Mouse (Mus musculus): ENCODE data around the gene Vipr1. TPM values are rescaled to one million over a fixed set of nuclear protein-coding genes. Genes with fewer than 3 reads are reported as not detected.

The Vipr1 gene
- polyA plus RNA-seq, 1 experiment from 2014 or later, result 0.44 TPM

DNA sequence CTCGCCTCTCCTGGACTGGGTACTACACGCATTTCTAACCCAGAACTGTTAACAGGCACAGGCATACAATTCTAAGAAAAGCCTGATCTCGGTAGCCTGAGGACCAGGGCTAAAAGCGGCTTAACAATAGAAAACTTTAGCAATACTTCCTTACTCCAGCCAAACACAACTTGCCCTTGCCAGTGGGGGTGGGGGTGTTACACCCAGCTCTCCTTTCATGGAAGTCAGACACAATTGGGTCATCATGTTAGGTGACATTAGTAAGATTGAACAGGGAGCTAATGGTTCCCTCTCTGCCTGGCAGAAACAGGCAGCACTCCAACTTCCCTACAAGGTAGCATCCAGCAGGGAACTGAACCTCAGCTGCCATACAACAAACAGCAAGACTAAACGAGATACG, 33.1 kb upstream of the Vipr1 start:
- H3K36me3 ChIP-seq, result no peaks in the 10 kb centered on the region
- no peak overlapping the region for H3K4me3 ChIP-seq
- H3K4me2 ChIP-seq (replicated peaks), result no peak overlapping the region
- WGBS, result 72% methylated on average over 6 of the region's 6 CpGs
- no peaks in the 10 kb centered on the region for H3K27me3 ChIP-seq
- H3K9me3 ChIP-seq (replicated peaks), result no peaks in the 10 kb centered on the region
- no peak overlapping the region for H3K27ac ChIP-seq
- peaks cover 8% of the 10 kb centered on the region; the same call in 1 of the 2 replicates for H3K4me1 ChIP-seq
- ATAC-seq (ENCODE audit: low FRiP score), result no peak
- H3K9ac ChIP-seq, result no peak overlapping the region

DNA sequence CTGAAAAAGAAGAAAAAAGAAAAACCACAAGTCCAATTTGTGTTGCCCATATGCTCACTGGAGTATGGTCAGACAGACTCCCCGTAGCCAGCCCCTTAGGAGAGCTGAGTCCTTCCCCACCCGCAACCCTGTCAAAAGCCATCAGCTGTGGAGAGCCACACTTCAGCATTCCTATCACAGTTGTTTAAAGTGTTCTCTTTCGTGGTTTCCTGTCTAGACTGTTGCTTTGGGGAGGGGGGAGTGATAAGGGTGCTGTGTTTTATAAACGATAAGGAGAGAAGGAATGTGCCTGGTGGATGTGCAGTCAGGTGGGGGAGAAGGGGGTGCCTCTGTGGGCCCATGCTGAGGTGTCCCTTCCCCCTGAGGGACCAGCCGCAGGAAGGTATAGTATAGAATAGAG, 29.3 kb upstream of the Vipr1 start:
- H3K27ac ChIP-seq, result no peak overlapping the region
- no peaks in the 10 kb centered on the region for H3K36me3 ChIP-seq
- no peak overlapping the region for H3K4me2 ChIP-seq (replicated peaks)
- peaks cover 8% of the 10 kb centered on the region; the same call in 1 of the 2 replicates for H3K4me1 ChIP-seq
- no peak for ATAC-seq (ENCODE audit: low FRiP score)
- H3K9me3 ChIP-seq (replicated peaks), result no peaks in the 10 kb centered on the region
- WGBS, result 69% methylated on average over 4 of the region's 5 CpGs
- no peak overlapping the region for H3K9ac ChIP-seq
- peaks cover 2% of the 10 kb centered on the region; the same call in 1 of the 2 replicates for H3K27me3 ChIP-seq
- H3K4me3 ChIP-seq, result no peak overlapping the region

DNA sequence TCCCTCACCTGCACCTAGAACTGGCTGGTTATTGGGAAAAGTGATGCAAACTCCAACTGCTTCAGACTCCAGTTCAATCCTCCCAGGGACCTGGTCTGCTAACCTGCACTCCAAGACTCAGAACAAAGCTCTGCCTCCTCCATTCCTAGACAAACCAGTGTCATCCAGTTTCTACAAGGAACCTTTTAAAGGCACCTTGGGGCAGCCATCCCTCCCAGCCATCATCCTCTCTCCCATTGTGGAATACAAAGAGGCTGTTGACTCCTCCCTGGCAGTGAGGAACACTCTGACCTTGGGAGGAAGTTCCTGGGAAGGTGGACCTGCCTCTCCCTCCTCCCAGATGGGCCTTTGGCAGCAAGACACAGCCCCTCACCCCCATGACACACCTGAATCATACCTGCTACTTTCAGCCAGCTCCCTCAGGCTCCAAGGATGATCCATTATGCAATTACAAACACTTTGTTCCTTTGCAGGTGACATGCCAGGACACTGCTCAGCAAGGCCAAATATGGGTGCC, 28.2 kb upstream of the Vipr1 start:
- Histone ChIP-seq H3K9me3 (replicated peaks) (no peaks in the 10 kb centered on the region), H3K27ac (no peak overlapping the region), H3K9ac (no peak overlapping the region), H3K27me3 (peaks cover 2% of the 10 kb centered on the region; the same call in 1 of the 2 replicates), H3K4me1 (peaks cover 8% of the 10 kb centered on the region; the same call in 1 of the 2 replicates), H3K36me3 (no peaks in the 10 kb centered on the region), H3K4me3 (no peak overlapping the region), H3K4me2 (replicated peaks) (no peak overlapping the region)
- no peak for ATAC-seq (ENCODE audit: low FRiP score)

DNA sequence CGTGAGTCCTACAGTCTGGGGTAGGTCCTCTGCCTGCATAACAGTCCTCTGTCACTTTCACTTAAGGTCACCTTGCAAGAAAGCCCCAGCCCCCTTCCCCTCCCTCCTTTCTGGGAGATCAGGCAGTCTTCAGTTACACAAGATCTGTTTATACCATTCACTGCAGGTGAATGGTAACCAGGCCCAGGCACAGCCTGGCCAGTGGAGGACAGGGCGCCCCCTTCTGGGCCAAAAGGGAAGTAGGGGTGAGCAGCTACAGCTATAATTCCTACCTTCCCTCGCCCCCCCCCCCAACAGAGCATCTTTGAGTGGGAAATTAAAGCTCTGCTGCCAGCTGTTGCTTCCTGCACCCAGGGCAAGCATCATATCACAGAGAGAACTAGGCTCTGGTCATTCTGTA, 26.0 kb upstream of the Vipr1 start:
- no peak for ATAC-seq (ENCODE audit: low FRiP score)
- no peak overlapping the region for H3K4me2 ChIP-seq (replicated peaks)
- H3K4me1 ChIP-seq, result peaks cover 8% of the 10 kb centered on the region; the same call in 1 of the 2 replicates
- 56% methylated on average over 3 of the region's 3 CpGs for WGBS
- H3K36me3 ChIP-seq, result no peaks in the 10 kb centered on the region
- H3K27me3 ChIP-seq, result peaks cover 7% of the 10 kb centered on the region
- H3K27ac ChIP-seq, result no peak overlapping the region
- no peak overlapping the region; the same call in 1 of the 2 replicates for H3K9ac ChIP-seq
- no peaks in the 10 kb centered on the region for H3K9me3 ChIP-seq (replicated peaks)
- H3K4me3 ChIP-seq, result no peak overlapping the region

DNA sequence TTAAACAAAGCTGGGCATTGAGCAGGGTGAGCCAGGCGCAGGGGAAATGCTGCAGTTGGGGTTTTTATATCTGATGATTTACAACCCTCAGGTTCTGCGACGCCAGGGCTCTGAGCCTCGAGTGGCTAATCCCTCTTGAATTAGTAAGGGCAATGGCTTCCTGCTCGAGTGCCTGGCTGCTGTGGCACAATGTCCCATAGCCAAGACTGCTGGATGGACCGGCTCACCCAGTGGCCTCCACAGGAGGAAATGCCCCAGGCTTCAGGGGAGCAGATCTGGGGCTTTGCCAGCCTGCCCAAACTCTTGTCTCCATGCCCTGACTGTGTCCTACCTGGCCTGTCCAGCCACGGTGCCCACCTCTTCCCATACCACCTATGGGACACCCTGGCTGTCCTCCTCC, 23.1 kb upstream of the Vipr1 start:
- 66% methylated on average over 7 of the region's 7 CpGs for WGBS
- no peak overlapping the region for H3K9ac ChIP-seq
- no peaks in the 10 kb centered on the region for H3K36me3 ChIP-seq
- H3K4me3 ChIP-seq, result no peak overlapping the region
- no peaks in the 10 kb centered on the region for H3K4me1 ChIP-seq
- ATAC-seq (ENCODE audit: low FRiP score), result no peak
- H3K27me3 ChIP-seq, result peaks cover 7% of the 10 kb centered on the region
- H3K4me2 ChIP-seq (replicated peaks), result no peak overlapping the region
- H3K9me3 ChIP-seq (replicated peaks), result no peaks in the 10 kb centered on the region
- H3K27ac ChIP-seq, result no peak overlapping the region

DNA sequence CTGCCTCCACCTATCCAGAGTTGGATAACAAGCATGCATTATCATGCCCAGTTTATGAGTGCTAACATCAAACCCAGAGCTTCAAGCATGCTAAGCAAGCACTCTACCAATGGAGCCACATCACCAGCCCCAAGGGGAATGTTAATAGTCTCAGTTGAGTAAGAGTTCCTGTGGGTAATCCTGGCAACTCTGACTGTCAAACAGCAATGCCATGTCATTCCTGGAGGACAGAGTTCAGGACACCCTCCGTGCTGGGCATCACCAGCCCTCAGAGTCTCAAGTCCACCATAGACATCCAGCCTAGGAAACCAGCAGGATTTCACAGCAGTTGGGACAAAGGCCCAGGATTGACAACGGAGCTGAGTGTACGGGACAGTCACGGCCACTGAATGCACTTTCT, 19.3 kb upstream of the Vipr1 start:
- H3K4me1 ChIP-seq, result no peaks in the 10 kb centered on the region
- H3K27me3 ChIP-seq, result peaks cover 4% of the 10 kb centered on the region; the same call in 1 of the 2 replicates
- 80% methylated on average over 4 of the region's 4 CpGs for WGBS
- no peak for ATAC-seq (ENCODE audit: low FRiP score)
- no peak overlapping the region for H3K9ac ChIP-seq
- H3K4me2 ChIP-seq (replicated peaks), result no peak overlapping the region
- H3K36me3 ChIP-seq, result no peaks in the 10 kb centered on the region
- no peaks in the 10 kb centered on the region for H3K9me3 ChIP-seq (replicated peaks)
- no peak overlapping the region for H3K4me3 ChIP-seq
- H3K27ac ChIP-seq, result no peak overlapping the region

DNA sequence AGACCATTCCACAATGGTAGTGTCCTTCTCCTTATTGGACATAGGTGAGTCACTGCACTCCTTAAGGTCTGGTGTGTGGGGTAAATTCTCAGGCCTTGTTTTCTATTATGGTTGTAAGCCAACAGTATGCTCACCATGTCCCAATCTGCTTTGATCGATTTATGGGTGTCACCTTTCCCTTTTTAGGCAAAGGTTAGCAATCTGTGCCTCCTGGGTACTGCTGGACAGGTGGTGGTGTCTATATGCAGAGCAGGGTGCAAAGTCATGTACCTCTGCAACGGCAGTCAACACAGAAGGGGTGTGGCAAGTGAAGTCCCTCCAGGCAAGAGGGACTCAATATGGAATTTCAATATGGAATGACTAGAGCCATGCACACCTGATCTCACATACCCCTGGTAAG, 17.6 kb upstream of the Vipr1 start:
- no peak overlapping the region for H3K27ac ChIP-seq
- no peak for ATAC-seq (ENCODE audit: low FRiP score)
- no peak overlapping the region for H3K4me3 ChIP-seq
- 85% methylated on average over 2 of the region's 2 CpGs for WGBS
- H3K27me3 ChIP-seq, result no peaks in the 10 kb centered on the region
- H3K36me3 ChIP-seq, result no peaks in the 10 kb centered on the region
- no peak overlapping the region for H3K9ac ChIP-seq
- H3K9me3 ChIP-seq (replicated peaks), result no peaks in the 10 kb centered on the region
- H3K4me2 ChIP-seq (replicated peaks), result no peak overlapping the region
- H3K4me1 ChIP-seq, result no peaks in the 10 kb centered on the region

DNA sequence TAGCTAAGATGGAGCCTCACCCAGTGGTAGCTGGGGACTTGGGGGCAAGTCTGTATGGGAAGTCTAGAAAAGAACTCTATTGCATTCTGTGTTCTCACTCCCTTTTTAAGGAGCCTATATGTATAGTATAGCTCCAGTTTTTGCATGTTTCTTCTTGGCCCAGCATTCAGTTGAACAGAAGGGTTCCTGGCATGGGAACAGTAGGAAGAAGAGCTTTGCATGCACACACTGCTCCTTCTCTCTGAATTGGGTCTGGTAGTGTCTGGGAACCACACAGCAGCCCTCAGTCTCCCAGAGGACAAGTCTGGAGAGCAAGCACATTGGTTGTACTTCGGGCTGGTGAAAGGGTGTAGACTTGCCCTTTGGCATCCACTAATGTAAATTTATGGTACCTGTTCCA, 11.9 kb upstream of the Vipr1 start:
- H3K27ac ChIP-seq, result no peak overlapping the region
- H3K4me2 ChIP-seq (replicated peaks), result no peak overlapping the region
- H3K4me3 ChIP-seq, result no peak overlapping the region
- no peak overlapping the region for H3K9ac ChIP-seq
- WGBS, result 73% methylated on average over 1 of the region's 1 CpGs
- H3K27me3 ChIP-seq, result no peaks in the 10 kb centered on the region; the same call in 1 of the 2 replicates
- no peaks in the 10 kb centered on the region for H3K9me3 ChIP-seq (replicated peaks)
- no peak for ATAC-seq (ENCODE audit: low FRiP score)
- no peaks in the 10 kb centered on the region for H3K36me3 ChIP-seq
- H3K4me1 ChIP-seq, result no peaks in the 10 kb centered on the region

DNA sequence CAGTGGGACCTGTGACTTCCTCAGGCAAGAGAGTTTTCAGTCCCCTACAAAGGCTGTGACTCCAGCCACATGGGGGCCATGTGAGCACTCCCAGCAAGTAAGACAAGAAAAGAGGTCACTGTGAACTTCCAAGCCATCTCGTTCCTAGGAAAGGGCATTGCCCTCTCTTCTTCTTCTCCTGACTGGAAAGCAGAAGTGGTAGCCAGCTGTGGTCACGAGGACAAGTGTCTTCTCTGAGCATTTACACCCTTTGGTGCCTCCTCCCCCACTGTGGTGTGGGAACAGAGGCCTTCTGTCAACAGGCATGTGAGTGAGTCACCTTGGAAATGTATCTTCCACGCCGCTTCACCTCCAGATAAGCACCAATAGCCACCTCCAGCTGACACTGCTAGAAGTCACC, 10.6 kb upstream of the Vipr1 start:
- Histone ChIP-seq H3K9me3 (replicated peaks) (no peaks in the 10 kb centered on the region), H3K4me2 (replicated peaks) (no peak overlapping the region), H3K27ac (no peak overlapping the region), H3K9ac (no peak overlapping the region), H3K27me3 (peaks cover 11% of the 10 kb centered on the region), H3K4me3 (no peak overlapping the region), H3K4me1 (no peaks in the 10 kb centered on the region), H3K36me3 (no peaks in the 10 kb centered on the region)
- 65% methylated on average over 4 of the region's 4 CpGs for WGBS
- ATAC-seq (ENCODE audit: low FRiP score), result no peak

DNA sequence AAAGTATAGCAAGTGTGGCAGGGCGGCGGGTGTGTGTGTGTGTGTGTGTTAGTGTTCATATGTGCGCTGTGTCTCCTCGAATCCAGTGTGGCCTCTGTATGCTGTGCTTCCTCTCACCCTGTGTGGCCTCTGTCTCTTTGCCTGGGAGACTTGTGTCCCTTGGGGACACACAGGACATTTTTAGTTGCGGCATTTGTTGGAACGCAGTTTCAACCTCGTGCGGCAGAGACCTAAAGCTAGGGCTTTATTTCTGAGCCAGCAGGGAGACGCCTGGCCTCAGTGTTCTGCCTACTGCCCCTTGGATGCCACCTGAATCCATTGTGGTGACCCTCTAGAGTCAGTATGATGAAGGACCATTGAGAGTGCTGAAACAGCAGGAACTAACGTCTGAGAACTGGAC, 9.6 kb upstream of the Vipr1 start:
- Histone ChIP-seq H3K4me1 (no peaks in the 10 kb centered on the region), H3K9ac (no peak overlapping the region), H3K36me3 (no peaks in the 10 kb centered on the region), H3K27ac (no peak overlapping the region), H3K4me2 (replicated peaks) (no peak overlapping the region), H3K4me3 (no peak overlapping the region), H3K27me3 (peaks cover 14% of the 10 kb centered on the region), H3K9me3 (replicated peaks) (no peaks in the 10 kb centered on the region)
- no peak for ATAC-seq (ENCODE audit: low FRiP score)
- WGBS, result 87% methylated on average over 10 of the region's 10 CpGs

DNA sequence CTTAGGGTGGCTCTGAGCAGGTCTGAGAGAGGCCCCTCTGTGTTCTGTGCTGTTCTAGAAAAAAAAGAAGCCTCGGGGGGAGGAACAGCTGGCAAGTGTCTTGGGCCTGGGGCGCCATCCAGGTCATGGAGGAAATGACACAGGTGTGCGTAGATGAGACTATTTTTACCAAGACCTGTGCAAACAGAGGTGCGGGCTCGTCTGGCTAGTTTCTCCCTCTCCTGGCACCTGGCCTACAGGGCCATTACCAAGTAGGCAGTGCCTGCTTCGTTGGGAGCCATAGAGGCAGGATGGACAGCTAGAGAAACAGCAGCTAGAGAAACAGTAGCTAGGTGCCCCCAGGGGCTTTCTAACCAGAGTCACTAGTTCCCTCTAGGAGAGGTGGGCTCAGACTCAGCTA, 9.2 kb upstream of the Vipr1 start:
- 73% methylated on average over 6 of the region's 6 CpGs for WGBS
- H3K9ac ChIP-seq, result no peak overlapping the region
- no peaks in the 10 kb centered on the region for H3K36me3 ChIP-seq
- H3K9me3 ChIP-seq (replicated peaks), result no peaks in the 10 kb centered on the region
- no peak overlapping the region for H3K4me2 ChIP-seq (replicated peaks)
- no peak overlapping the region for H3K27ac ChIP-seq
- ATAC-seq (ENCODE audit: low FRiP score), result no peak
- peaks cover 14% of the 10 kb centered on the region for H3K27me3 ChIP-seq
- H3K4me3 ChIP-seq, result no peak overlapping the region
- H3K4me1 ChIP-seq, result no peaks in the 10 kb centered on the region

DNA sequence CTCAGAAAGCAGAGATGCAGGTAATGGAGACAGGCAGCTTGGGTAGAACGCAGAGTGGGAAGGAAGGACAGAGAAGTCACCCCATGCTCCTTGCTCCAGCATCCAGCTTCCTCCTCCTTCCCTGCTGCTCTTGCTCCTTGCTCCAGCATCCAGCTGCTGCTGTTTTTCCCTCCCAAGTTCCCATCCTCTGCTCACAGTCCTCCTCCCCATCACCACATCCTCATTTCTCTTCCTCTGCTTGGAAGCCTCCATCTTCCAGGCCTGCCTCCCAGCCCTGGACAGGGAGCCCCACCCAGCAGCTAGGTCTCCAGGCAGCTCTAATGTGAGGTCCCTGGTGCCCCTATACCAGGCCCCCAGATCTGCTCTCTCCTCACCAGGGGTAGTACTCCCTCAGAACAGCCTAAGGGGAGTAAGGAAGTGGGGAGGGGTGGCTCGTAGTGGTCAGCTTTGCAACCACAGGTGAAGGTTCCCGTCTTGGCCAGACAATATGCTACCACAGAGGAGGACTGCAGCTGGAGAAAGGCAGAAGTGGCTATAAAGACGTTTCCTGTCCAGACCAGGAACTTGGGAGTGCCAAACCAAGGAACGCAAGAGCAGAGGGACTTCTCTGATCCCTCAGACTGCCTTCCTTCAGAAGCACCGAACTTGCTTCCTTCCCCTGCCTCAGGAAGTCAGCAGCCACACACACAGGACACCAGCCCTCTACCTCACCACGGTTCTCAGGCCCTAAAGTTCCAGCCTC, 6.5 kb upstream of the Vipr1 start:
- WGBS, result 63% methylated on average over 7 of the region's 7 CpGs
- no peak overlapping the region for H3K4me3 ChIP-seq
- ATAC-seq (ENCODE audit: low FRiP score), result no peak

DNA sequence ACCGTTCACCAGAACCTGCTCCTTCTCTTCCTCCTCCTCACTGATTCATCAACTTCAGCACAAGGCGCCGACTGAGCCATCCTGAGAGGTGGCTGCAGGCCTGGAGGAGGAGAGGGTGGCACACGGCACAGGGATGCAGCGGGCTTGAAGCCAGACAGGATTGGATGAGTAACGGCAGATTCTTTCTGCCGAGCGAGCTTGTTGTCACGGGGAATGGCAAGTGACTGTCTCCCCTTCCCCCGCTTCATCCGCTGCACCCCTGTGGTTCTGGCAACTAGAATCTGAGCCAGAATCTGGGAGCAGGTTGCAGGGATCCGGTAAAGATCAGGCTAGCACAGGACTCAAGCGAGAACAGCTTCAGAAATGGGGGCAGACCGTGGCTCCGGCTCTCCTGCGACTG, 2.7 kb upstream of the Vipr1 start:
- WGBS, result 45% methylated on average over 16 of the region's 16 CpGs
- H3K9me3 ChIP-seq (replicated peaks), result no peaks in the 10 kb centered on the region
- H3K36me3 ChIP-seq, result no peaks in the 10 kb centered on the region
- H3K9ac ChIP-seq, result no peak overlapping the region
- no peak for ATAC-seq (ENCODE audit: low FRiP score)
- H3K4me2 ChIP-seq (replicated peaks), result no peak overlapping the region
- H3K4me1 ChIP-seq, result peaks cover 20% of the 10 kb centered on the region
- H3K4me3 ChIP-seq, result no peak overlapping the region
- H3K27ac ChIP-seq, result no peak overlapping the region
- H3K27me3 ChIP-seq, result peaks cover 72% of the 10 kb centered on the region

More for the DNA sequence above, 6.5 kb upstream of the Vipr1 start:
- H3K9me3 ChIP-seq (replicated peaks), result no peaks in the 10 kb centered on the region
- no peak overlapping the region for H3K4me2 ChIP-seq (replicated peaks)
- no peak overlapping the region for H3K9ac ChIP-seq
- H3K27ac ChIP-seq, result no peak overlapping the region
- H3K27me3 ChIP-seq, result peaks cover 35% of the 10 kb centered on the region
- no peaks in the 10 kb centered on the region for H3K4me1 ChIP-seq
- no peaks in the 10 kb centered on the region for H3K36me3 ChIP-seq
